Mouse (Mus musculus) lung, adult 2 months (tissue): ENCODE results near the gene Lhfpl3. TPM values are rescaled to one million over a fixed set of nuclear protein-coding genes. Genes with fewer than 3 reads are reported as not detected.

Source experiments
- DNase-seq: peaks from one replicate; pipeline ENCODE4 v3.0.0; 2022
- H3K4me1 ChIP-seq: fragments of 200-500 bp; 2 replicates; pipeline ENCODE4 v1.6.1; 2011; ENCODE audit warnings: low read length; ENCODE audit not compliant: control insufficient read depth, insufficient read depth
- H3K4me3 ChIP-seq: fragments of 200-500 bp; replicated peaks from 2 replicates; pipeline ENCODE3; 2011; ENCODE audit warnings: low read depth, mild to moderate bottlenecking, control low read depth, low read length; ENCODE audit errors: extremely low read depth
- CTCF ChIP-seq: fragments of 200-500 bp; IDR thresholded peaks from 2 replicates; pipeline ENCODE4 v1.5.1; 2011; ENCODE audit warnings: mild to moderate bottlenecking, low read length, control low read depth; ENCODE audit not compliant: insufficient read depth
- POLR2A ChIP-seq: fragments of 200-500 bp; IDR thresholded peaks from 2 replicates; pipeline ENCODE4 v1.6.1; 2011; ENCODE audit warnings: low read depth, mild to moderate bottlenecking, control low read depth, low read length, borderline replicate concordance; ENCODE audit errors: extremely low read depth
- WGBS: fragments of 180-500 bp; shearing (Covaris S2); methylation state at CpG from one replicate; pipeline ENCODE4 v1.1.7; 2018; 5-methylcytosine and 5-hydroxymethylcytosine counted together
- polyA plus RNA-seq: library from polyadenylated mRNA; depleted of rRNA; stranded (reverse); fragments of >200 nt; gene quantifications from 2 replicates; pipeline ENCODE4 v1.2.3, GENCODE M21; 2012; rRNA removed

Lhfpl3 gene
- polyA plus RNA-seq, 1 experiment = 0.12 TPM

- Histone ChIP-seq H3K4me1 (peaks cover 4% of the 10 kb centered on the region), H3K4me3 (no peak overlapping the region)
- no peak for TF ChIP-seq POLR2A
- TF ChIP-seq CTCF = no peak
- DNase-seq = no peak
Measured at GRCm38 (mm10) chr5:23248303-23248702, 502.4 kb downstream of the Lhfpl3 start.

- no peak for DNase-seq
Measured at GRCm38 (mm10) chr5:23249896-23250875, 504.3 kb downstream of the Lhfpl3 start.

GRCm38 (mm10) chr5:23251462-23252224 is 505.8 kb downstream of the Lhfpl3 start:
- TF ChIP-seq POLR2A (no peak), CTCF (peak; percentile 67)
- WGBS = 10% methylated on average over 12 of the region's 12 CpGs
- peaks cover 4% of the 10 kb centered on the region for H3K4me1 ChIP-seq
- H3K4me3 ChIP-seq = no peak overlapping the region
- DNase-seq = peak; percentile 60

More at GRCm38 (mm10) chr5:23249896-23250875, 504.3 kb downstream of the Lhfpl3 start:
- Histone ChIP-seq H3K4me1 (peaks cover 4% of the 10 kb centered on the region), H3K4me3 (no peak overlapping the region)
- WGBS = 34% methylated on average over 9 of the region's 9 CpGs
- TF ChIP-seq POLR2A = no peak
- no peak for TF ChIP-seq CTCF

GRCm38 (mm10) chr5:23255816-23256418 is 510.1 kb downstream of the Lhfpl3 start:
- DNase-seq = no peak
- 50% methylated on average over 3 of the region's 3 CpGs for WGBS
- Histone ChIP-seq H3K4me1 (peaks cover 2% of the 10 kb centered on the region), H3K4me3 (no peak overlapping the region)
- TF ChIP-seq CTCF (no peak), POLR2A (no peak)

GRCm38 (mm10) chr5:23273309-23273708 is 527.5 kb downstream of the Lhfpl3 start:
- no peak for DNase-seq
- no peaks in the 10 kb centered on the region for H3K4me1 ChIP-seq
- WGBS = 62% methylated on average over 3 of the region's 3 CpGs
- TF ChIP-seq POLR2A (no peak), CTCF (no peak)
- H3K4me3 ChIP-seq = no peak overlapping the region

GRCm38 (mm10) chr5:23279364-23279763 is 533.5 kb downstream of the Lhfpl3 start:
- TF ChIP-seq POLR2A (no peak), CTCF (no peak)
- Histone ChIP-seq H3K4me1 (no peaks in the 10 kb centered on the region), H3K4me3 (no peak overlapping the region)
- WGBS = 92% methylated on average over 7 of the region's 7 CpGs
- no peak for DNase-seq

GRCm38 (mm10) chr5:23284884-23285283 is 539.0 kb downstream of the Lhfpl3 start:
- TF ChIP-seq POLR2A (no peak), CTCF (peak; percentile 36; the same call in 1 of the 2 replicates)
- DNase-seq = no peak
- 19% methylated on average over 3 of the region's 3 CpGs for WGBS

GRCm38 (mm10) chr5:23289149-23289548 is 543.3 kb downstream of the Lhfpl3 start:
- no peak for DNase-seq
- Histone ChIP-seq H3K4me1 (no peaks in the 10 kb centered on the region), H3K4me3 (no peak overlapping the region)
- no peak for TF ChIP-seq POLR2A
- TF ChIP-seq CTCF = no peak

More at GRCm38 (mm10) chr5:23284884-23285283, 539.0 kb downstream of the Lhfpl3 start:
- H3K4me3 ChIP-seq = no peak overlapping the region
- H3K4me1 ChIP-seq = no peaks in the 10 kb centered on the region

Other genes starting within 250 kb of the Lhfpl3 start
- gene Orc5, start 195.6 kb upstream of the Lhfpl3 start, polyA plus RNA-seq = 2.8 and 4.7 TPM in 2 replicates